Mouse (Mus musculus) embryonic facial prominence, embryonic 11.5 days (tissue): ENCODE measurements around the gene Cuta. TPM values are rescaled to one million over a fixed set of nuclear protein-coding genes. Genes with fewer than 3 reads are reported as not detected.
A peak's percentile ranks its signal among the peaks of the same experiment; 100 is the strongest.
"Not testable (repeated sequence)": the region's sequence is repeated elsewhere in the genome, so short reads cannot be mapped to it uniquely, and the experiment has no call there.

ENCODE experiments used
- ATAC-seq: fragments of 200-750 bp; cut with Nextera tagmentation; replicated peaks from 2 replicates; pipeline ENCODE4 v1.8.0; 2017; ENCODE audit warnings: low read depth; ENCODE audit not compliant: insufficient number of reproducible peaks, low FRiP score, low TSS enrichment
- DNase-seq: peaks from one replicate; pipeline ENCODE4 v3.0.0-alpha.2; 2015; ENCODE audit warnings: low spot score
- H3K27ac ChIP-seq: fragments of 300-500 bp; sonication (generic); replicated peaks from 2 replicates; pipeline ENCODE4 v1.5.1; 2014; ENCODE audit warnings: mild to moderate bottlenecking, low read depth, low read length, control low read depth
- H3K27me3 ChIP-seq: fragments of 300-500 bp; sonication (generic); 2 replicates; pipeline ENCODE4 v1.6.1; 2014; ENCODE audit warnings: mild to moderate bottlenecking, low read length, moderate library complexity, mixed read lengths; ENCODE audit not compliant: control insufficient read depth, insufficient read depth
- H3K36me3 ChIP-seq: fragments of 300-500 bp; sonication (generic); replicated peaks from 2 replicates; pipeline ENCODE4 v1.6.1; 2014; ENCODE audit warnings: low read depth, mild to moderate bottlenecking, low read length, moderate library complexity, mixed read lengths; ENCODE audit not compliant: control insufficient read depth, insufficient read depth
- H3K4me1 ChIP-seq: fragments of 300-500 bp; sonication (generic); 2 replicates; pipeline ENCODE4 v1.6.1; 2014; ENCODE audit warnings: low read length, mixed read lengths; ENCODE audit not compliant: control insufficient read depth, insufficient read depth
- H3K4me2 ChIP-seq: fragments of 300-500 bp; sonication (generic); 2 replicates; pipeline ENCODE4 v1.6.1; 2014; ENCODE audit warnings: low read depth, mild to moderate bottlenecking, control low read depth, low read length, moderate library complexity
- H3K4me3 ChIP-seq: fragments of 300-500 bp; sonication (generic); 2 replicates; pipeline ENCODE4 v1.5.1; 2014; ENCODE audit warnings: low read depth, low read length, control low read depth
- H3K9ac ChIP-seq: fragments of 300-500 bp; sonication (generic); replicated peaks from 2 replicates; pipeline ENCODE4 v1.6.1; 2014; ENCODE audit warnings: mild to moderate bottlenecking, control low read depth, low read length
- H3K9me3 ChIP-seq: fragments of 300-500 bp; sonication (generic); replicated peaks from 2 replicates; pipeline ENCODE4 v1.6.1; 2016; ENCODE audit warnings: mild to moderate bottlenecking, low read length, inconsistent platforms, mixed read lengths; ENCODE audit not compliant: control insufficient read depth
- WGBS: fragments of 180-500 bp; shearing (Covaris S2); extraction: QIAGEN DNeasy Blood & Tissue Kit; methylation state at CpG from one replicate; pipeline ENCODE4 v1.1.7; 2014; 5-methylcytosine and 5-hydroxymethylcytosine counted together
- polyA plus RNA-seq: library from polyadenylated mRNA; unstranded; fragments of >200 nt; fragmentation: Nextera tagmentation; extraction: Ambion mirVana; gene quantifications from 2 replicates; pipeline ENCODE4 v1.2.1, GENCODE M21; 2014

Cuta gene
- polyA plus RNA-seq, 1 experiment from 2014 or later, result 153 TPM

DNA sequence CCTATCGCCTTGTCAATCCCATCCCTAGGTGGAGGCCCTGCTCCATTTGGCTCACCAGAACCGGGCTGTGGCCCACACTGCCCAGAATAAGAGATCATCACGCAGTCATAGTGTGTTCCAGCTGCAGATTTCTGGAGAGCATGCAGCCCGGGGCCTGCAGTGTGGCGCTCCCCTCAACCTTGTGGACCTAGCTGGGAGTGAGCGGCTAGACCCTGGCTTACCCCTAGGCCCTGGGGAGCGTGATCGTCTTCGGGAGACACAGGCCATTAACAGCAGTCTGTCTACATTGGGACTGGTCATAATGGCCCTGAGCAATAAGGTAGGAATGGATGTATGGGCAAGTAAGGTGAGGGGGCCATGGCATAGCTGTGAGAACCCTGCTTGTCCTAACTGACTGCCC, 14.0 kb downstream of the Cuta start:
- not testable (repeated sequence) for H3K9me3 ChIP-seq, H3K4me1 ChIP-seq, DNase-seq, H3K4me2 ChIP-seq, H3K27me3 ChIP-seq, H3K9ac ChIP-seq, H3K4me3 ChIP-seq, ATAC-seq, H3K36me3 ChIP-seq, H3K27ac ChIP-seq
- WGBS, result 94% methylated on average over 9 of the region's 9 CpGs

DNA sequence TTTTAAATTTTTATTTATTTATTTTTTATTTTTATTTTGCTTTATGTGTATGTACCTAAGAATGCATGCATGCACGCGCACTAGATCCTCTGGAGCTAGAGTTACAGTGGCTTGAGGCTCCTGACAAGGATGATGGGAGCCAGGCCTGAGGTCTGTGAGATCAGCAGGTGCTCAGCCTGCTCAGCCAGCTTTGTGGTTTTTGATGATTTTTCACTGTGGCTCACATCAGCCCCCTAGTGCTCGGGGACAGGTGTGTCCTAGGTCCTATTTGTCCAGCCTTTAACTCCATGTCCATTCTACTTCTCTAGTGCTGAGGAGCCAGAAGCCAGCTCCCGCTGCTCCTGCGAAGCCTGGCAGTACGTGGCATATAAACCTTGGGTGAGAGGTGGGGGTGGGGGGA, 17.0 kb downstream of the Cuta start:
- ATAC-seq, H3K27me3 ChIP-seq, H3K27ac ChIP-seq, H3K4me2 ChIP-seq, H3K36me3 ChIP-seq, H3K4me1 ChIP-seq, DNase-seq, H3K9me3 ChIP-seq, H3K4me3 ChIP-seq, H3K9ac ChIP-seq: not testable (repeated sequence)
- 91% methylated on average over 5 of the region's 6 CpGs for WGBS

DNA sequence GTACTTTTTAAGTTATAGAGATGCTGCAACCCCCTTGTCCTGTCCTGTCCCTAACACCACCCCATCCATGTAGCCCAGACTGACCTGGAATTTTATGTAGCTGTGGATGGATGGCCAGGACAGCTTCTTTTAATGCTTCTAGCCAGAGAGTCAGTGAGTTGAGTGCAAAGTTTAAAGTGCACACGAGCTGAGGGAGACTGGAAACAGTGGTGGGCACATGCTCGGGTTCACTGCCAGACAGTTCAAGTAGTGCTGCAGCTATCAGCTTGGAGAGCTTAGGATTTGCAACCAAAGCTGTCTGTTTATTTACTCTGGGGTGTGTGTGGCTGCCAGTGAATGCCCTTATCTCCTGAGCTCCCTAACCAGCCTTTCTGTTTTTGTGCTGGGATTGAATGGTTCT, 19.9 kb downstream of the Cuta start:
- H3K4me3 ChIP-seq, H3K9me3 ChIP-seq, H3K27me3 ChIP-seq, DNase-seq, H3K27ac ChIP-seq, H3K4me1 ChIP-seq, H3K36me3 ChIP-seq, H3K4me2 ChIP-seq, H3K9ac ChIP-seq, ATAC-seq: not testable (repeated sequence)
- 71% methylated on average over 2 of the region's 2 CpGs for WGBS

DNA sequence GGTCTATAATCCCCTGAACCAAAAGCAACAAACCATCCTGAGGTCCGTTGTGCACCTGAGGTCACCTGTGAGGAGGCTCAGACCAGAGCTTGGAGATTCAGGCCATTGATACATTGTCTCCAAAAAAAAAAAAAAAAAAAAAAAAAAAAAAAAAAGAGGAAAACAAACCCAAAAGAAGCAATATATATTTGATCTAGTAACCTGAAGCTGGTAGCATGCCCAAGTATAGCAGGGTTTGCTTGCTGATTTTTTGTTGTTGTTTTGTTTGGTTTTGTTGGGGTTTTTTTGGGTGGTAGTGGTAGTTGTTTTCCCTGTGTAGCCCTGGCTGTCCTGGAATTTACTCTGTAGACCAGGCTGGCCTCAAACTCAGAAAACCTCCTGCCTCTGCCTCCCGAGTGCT, 21.0 kb downstream of the Cuta start:
- Histone ChIP-seq H3K4me3 (peak overlapping the region; percentile 65; the same call in 1 of the 2 replicates), H3K4me1 (no peaks in the 10 kb centered on the region), H3K27ac (no peak overlapping the region), H3K27me3 (no peaks in the 10 kb centered on the region), H3K9ac (no peak overlapping the region), H3K9me3 (no peaks in the 10 kb centered on the region), H3K36me3 (no peaks in the 10 kb centered on the region), H3K4me2 (peak overlapping the region; percentile 8; the same call in 1 of the 2 replicates)
- ATAC-seq, result no peak
- no peak for DNase-seq
- 68% methylated on average over 2 of the region's 2 CpGs for WGBS

DNA sequence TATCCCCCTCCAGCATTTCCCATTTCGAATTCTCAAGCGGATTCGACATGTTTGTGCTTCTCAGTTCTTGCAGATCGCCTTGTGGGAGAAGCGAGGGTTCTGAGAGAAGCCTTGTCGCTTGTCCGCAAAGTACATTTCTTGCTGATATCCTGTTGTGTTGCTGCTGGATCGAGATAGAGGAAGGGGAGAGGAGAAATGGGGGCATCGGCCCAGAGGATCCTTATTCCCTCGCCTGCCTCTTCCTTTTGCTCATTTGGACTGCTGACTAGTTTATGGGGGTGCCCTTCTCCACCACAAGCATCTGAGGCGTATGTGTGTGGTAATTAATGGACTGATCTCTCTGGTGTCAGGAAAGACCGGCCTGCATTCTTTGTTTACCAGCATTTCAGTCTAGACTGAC, 21.8 kb downstream of the Cuta start:
- H3K9ac ChIP-seq, result peak overlapping the region; percentile 70
- 0 out of 2 replicates have a peak overlapping the region, but pooled peaks have one; percentile 41 for H3K27ac ChIP-seq

DNA sequence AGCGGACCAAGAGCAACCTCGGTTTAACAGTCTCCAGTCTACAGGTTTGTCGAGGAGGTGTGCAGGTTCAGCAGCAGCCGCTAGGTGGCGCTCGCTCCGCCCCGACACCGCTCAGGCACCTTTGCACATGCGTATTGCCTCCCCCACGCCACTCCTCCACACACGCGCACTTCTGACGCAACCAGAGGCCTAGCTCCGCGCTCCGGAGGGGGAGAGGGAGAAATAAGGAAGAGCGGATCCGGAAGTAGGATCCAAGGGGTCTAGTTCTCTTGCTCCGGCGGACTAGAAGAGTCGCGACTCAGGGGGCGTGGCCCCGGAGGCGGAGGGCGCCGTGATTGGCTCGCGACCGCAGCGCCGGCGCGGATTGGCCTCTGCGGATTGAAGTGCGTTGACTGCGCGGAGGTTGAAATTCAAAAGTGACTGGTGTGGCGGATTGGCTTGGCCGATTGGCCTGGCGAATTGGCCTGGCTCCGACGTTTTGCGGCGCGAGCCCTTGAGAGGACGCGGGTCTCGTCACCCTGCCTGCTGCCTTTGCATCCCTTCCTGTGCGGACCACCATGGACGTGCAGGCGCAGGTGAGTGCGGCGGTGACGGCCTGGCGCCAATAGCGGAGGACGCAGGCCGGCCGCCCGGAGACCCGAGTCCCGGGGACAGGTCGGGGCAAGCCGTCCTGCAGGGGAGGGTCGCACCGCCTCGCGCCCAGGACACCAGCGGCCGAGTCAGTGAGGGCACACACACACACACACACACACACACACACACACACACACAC, 22.5 kb downstream of the Cuta start, which contains the start of gene Kifc5b:
TSS of gene Kifc5b (plus strand) at position 381 of the 772 bp plus-strand sequence.
- H3K4me2 ChIP-seq, result peak within 1 kb of the TSS; percentile 54
- no peaks in the 10 kb centered on the region for H3K27me3 ChIP-seq
- ATAC-seq, result peak; percentile 98
- peak within 1 kb of the TSS; percentile 70 for H3K9ac ChIP-seq
- peak within 1 kb of the TSS; percentile 41; the same call in 1 of the 2 replicates for H3K27ac ChIP-seq
- H3K4me1 ChIP-seq, result no peaks in the 10 kb centered on the region
- H3K4me3 ChIP-seq, result peak within 1 kb of the TSS; percentile 65
- H3K9me3 ChIP-seq, result no peaks in the 10 kb centered on the region
- no peaks in the 10 kb centered on the region for H3K36me3 ChIP-seq
- WGBS, result 0% methylated on average over 69 of the region's 72 CpGs
- peak; percentile 100 for DNase-seq

More for the DNA sequence above, 21.8 kb downstream of the Cuta start:
- not testable (repeated sequence) for DNase-seq, ATAC-seq, H3K27me3 ChIP-seq, H3K9me3 ChIP-seq, H3K4me1 ChIP-seq, H3K36me3 ChIP-seq
- Histone ChIP-seq H3K4me2 (peak overlapping the region; percentile 54), H3K4me3 (peak overlapping the region; percentile 65)
- 3% methylated on average over 12 of the region's 12 CpGs for WGBS

DNA sequence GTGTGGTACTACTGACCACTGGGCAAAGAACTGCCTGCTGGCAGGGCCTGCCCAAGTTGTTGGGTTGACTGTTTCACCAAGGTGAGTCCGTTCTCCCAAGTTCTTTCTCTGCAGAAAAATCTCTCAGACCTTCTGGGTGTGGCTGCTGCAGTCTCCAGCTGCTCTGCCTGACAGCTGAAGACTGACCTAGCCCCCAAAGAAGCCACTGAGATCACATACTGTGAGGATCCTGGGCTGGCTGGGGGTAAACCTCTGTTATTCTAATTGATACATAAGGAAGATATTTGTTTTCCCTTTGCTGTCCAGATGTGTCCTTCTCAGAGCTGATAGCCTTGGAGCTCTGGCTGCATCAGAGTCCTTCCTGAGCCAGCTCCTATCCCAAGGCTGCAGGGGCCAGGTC, 24.1 kb downstream of the Cuta start:
- Histone ChIP-seq H3K27ac (no peak overlapping the region), H3K36me3 (no peaks in the 10 kb centered on the region), H3K4me2 (no peak overlapping the region), H3K4me1 (no peaks in the 10 kb centered on the region), H3K9ac (no peak overlapping the region), H3K27me3 (no peaks in the 10 kb centered on the region), H3K4me3 (no peak overlapping the region), H3K9me3 (no peaks in the 10 kb centered on the region)
- 43% methylated on average over 1 of the region's 1 CpGs for WGBS
- no peak for ATAC-seq
- DNase-seq, result no peak

DNA sequence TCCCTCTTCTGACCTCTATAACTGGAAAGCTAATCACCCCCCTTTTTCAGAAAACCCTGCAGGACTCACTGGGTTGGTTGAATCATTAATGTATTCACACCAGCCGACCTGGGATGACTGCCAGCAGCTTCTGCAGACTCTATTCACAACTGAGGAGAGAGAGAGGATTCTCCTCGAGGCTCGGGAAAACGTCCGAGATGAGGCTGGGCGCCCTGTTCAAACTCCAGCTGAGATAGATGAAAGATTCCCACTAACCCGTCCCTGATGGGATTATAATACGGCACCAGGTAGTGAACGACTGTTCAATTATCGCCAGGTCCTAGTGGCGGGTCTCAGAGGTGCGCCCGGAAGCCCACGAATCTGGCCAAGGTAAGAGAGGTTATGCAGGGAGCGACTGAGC, 31.9 kb downstream of the Cuta start:
- not testable (repeated sequence) for H3K4me2 ChIP-seq, H3K27me3 ChIP-seq, H3K9me3 ChIP-seq, H3K4me1 ChIP-seq, H3K4me3 ChIP-seq, H3K9ac ChIP-seq, ATAC-seq, H3K27ac ChIP-seq, H3K36me3 ChIP-seq, DNase-seq
- 94% methylated on average over 14 of the region's 15 CpGs for WGBS
